Mouse (Mus musculus) cerebellum, postnatal 25 days (tissue): ENCODE measurements around the gene Olfr767.
"Not testable (repeated sequence)": the region's sequence is repeated elsewhere in the genome, so short reads cannot be mapped to it uniquely, and the experiment has no call there.

Source experiments
- DNase-seq, 2 experiments: peaks; one replicate each; pipeline ENCODE4 v3.0.0; 2021; ENCODE audit warnings: mixed read lengths in 2 of 2

Gene Olfr767

GRCm38 (mm10) chr10:129082810-129083209 lies at the start of gene Olfr767:
Olfr767 (minus strand) TSS chr10:129082910.
- not testable (repeated sequence) for DNase-seq

DNA sequence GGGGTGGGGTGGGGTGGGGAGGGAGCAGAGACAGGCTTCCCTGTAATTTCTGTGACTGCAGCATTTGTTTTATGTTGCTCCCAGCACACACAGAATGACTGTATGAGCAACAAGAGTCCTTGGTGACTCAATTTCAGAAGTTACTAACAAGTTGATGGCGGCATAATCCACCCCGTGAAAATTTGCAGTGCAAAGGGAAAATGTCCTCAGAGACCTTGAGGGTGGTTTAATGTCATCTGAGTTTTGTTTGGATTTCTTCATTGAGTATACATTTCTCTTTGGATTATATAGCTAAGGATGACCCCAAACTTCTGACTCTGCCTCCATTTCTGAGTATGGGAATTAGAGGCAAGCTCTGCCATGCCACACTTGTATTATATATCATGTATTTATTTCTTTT lies 35.1 kb upstream of the Olfr767 start, which contains the start of gene Olfr769:
TSS of gene Olfr769 (minus strand) at position 101 of the 400 bp plus-strand sequence.
- no peak for DNase-seq

DNA sequence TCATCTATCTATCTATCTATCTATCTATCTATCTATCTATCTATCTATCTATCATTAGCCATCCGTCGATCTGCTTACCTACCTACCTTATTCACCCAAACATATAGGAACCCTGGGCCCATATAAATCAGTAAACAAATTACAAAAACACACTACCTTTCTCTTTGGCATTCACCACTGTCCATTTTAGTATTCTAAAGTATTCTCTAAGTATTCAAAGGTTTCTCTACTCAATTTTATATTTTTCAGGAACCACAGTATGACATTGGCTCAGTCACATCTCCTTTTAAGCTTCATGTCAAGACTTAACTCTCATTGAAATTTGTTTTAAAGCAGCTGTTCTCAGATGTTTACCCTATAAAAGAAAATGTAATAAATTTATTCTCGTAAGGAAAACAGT lies 32.4 kb upstream of the Olfr767 start:
- no peak for DNase-seq

- DNase-seq: no peak
Observed at GRCm38 (mm10) chr10:129101231-129101630, 18.5 kb upstream of the Olfr767 start.

DNA sequence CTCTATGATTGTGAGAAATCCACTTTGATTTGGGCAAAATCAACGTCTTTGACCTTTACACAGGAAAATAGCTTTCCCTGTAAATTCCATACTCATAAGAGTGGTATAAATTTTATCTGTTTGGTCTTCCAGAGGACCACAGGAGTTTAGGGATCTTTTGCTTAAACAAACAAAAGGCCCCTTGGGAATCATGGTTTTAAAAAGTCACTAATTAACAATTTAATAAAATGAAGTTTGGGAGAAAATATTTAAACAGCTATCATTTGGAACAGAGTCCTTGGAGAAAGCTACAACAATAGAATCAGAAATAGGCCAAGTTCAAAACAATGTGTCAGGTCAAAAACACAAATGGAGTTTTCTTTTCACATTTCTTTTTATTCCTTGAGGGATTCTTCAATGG lies 16.6 kb upstream of the Olfr767 start, which contains the start of gene Olfr768:
TSS of gene Olfr768 (minus strand) at position 101 of the 400 bp plus-strand sequence.
- no peak for DNase-seq

GRCm38 (mm10) chr10:129068877-129069276 lies 13.8 kb downstream of the Olfr767 start, which contains the start of gene Olfr766-ps1:
Olfr766-ps1 (minus strand) TSS chr10:129068977.
- no peak for DNase-seq

- DNase-seq: not testable (repeated sequence)
Observed at GRCm38 (mm10) chr10:129049898-129050297, 32.8 kb downstream of the Olfr767 start, which contains the start of gene Olfr765. Olfr765 (minus strand) TSS chr10:129049998.

GRCm38 (mm10) chr10:129039796-129040195 lies 42.9 kb downstream of the Olfr767 start, which contains the start of gene Olfr764-ps1:
Olfr764-ps1 (minus strand) TSS chr10:129039896.
- no peak for DNase-seq

GRCm38 (mm10) chr10:129028343-129028742 lies 54.4 kb downstream of the Olfr767 start:
- DNase-seq: no peak

DNA sequence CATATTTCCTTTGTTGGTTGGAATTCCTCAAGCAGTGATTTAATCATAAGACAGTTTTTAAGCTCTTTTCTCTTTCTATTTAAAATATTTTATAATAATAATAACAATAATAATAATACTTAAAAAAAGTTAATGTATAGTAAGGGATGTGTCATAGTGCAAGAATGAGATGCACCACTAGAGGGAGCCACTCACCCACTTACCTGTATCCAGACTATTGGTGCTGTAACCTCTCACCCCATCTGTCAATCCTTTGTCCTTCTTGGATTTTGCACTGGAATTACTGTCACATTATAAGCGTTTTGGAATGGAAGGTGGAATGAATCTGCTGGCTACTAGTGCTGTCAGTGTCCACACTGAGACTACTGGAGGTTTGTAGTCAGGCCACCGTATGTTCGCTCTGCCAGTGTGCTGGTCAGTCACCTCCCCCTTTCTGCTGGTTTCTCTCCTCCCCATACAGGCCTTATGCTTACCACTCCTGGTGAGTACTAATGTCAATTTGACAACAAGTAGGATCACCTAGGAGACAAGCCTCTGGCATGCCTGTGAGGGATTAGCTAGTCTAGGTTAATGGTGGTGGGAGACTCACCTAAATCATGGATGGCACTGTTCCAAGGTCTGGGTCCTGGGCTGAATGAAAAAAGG lies 56.6 kb downstream of the Olfr767 start:
- DNase-seq: peak; percentile 6 to 55
